Comparison of ENCODE assay signal across 26 mouse cellular contexts in the genomic region with DNA sequence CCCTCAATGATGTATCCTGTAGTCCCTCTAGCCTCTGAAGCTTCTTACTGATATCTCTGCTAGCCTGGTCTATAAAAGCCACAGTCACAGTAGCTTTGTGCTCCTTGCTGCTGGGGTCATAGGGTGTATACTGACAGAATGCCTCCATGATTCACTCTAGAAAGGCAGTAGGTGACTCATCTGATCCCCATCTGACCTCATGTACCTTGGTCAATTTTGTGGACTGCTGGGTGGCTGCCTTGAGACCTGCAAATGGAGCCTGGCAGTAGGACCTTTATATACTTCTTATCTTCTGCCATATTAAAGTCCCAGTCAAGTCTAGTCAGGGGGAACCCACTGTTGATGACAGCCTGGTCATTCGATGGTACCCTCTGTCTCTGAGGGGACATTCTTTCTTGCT. TPM values are rescaled to one million over a fixed set of nuclear protein-coding genes. Genes with fewer than 3 reads are reported as not detected.
DNase-seq lines count a peak whose midpoint lies in the region; ATAC-seq and TF ChIP-seq lines count a peak whose summit lies in the region.
"Had no signal": no experiment of that assay in that cellular context is flagged by ENCODE, and none has a peak within 500 bp of the region (broad histone marks: within the 10 kb centered on the region; RNA-seq: fewer than 3 reads in every experiment).

No protein-coding gene starts in this region.

- TF ChIP-seq EP300 in heart, adult 2 months (IDR thresholded peaks at IDR 0.05; ENCODE audit: insufficient read depth, low read depth, low read length): no peak

- H3K9ac ChIP-seq in heart, adult 2 months (ENCODE audit: low read depth, low read length): no peak overlapping the region
- H3K9ac ChIP-seq in limb, embryonic 11.5 days (ENCODE audit: low read length): no peak overlapping the region
- H3K9ac ChIP-seq: embryonic facial prominence, embryonic 12.5 days; embryonic facial prominence, embryonic 15.5 days; forebrain, embryonic 12.5 days; hindbrain, embryonic 12.5 days; hindbrain, embryonic 15.5 days had no signal

- H3K79me2 ChIP-seq in heart, adult 2 months (replicated peaks; ENCODE audit: control insufficient read depth, insufficient read depth, low read length): no peaks in the 10 kb centered on the region

- no peaks in the 10 kb centered on the region for H3K27me3 ChIP-seq in heart, embryonic 10.5 days (ENCODE audit: insufficient read depth, poor library complexity, severe bottlenecking)
- no peaks in the 10 kb centered on the region for H3K27me3 ChIP-seq in heart, adult 2 months (ENCODE audit: control insufficient read depth, insufficient read depth, low read length)
- H3K27me3 ChIP-seq in limb, embryonic 11.5 days (ENCODE audit: control insufficient read depth, insufficient read depth, low read length): no peaks in the 10 kb centered on the region
- H3K27me3 ChIP-seq in limb, embryonic 10.5 days (ENCODE audit: low read depth, poor library complexity, severe bottlenecking): no peaks in the 10 kb centered on the region
- H3K27me3 ChIP-seq: CH12.LX; embryonic facial prominence, embryonic 12.5 days; embryonic facial prominence, embryonic 15.5 days; forebrain, embryonic 12.5 days; hindbrain, embryonic 12.5 days; hindbrain, embryonic 15.5 days had no signal

- H3K4me3 ChIP-seq in heart, embryonic 10.5 days: no peak overlapping the region
- no peak overlapping the region for H3K4me3 ChIP-seq in heart, adult 2 months
- no peak overlapping the region for H3K4me3 ChIP-seq in limb, embryonic 11.5 days (ENCODE audit: low read depth, low read length)
- no peak overlapping the region for H3K4me3 ChIP-seq in limb, embryonic 10.5 days
- H3K4me3 ChIP-seq: embryonic facial prominence, embryonic 12.5 days; embryonic facial prominence, embryonic 15.5 days; forebrain, embryonic 12.5 days; hindbrain, embryonic 12.5 days; hindbrain, embryonic 15.5 days had no signal

- no peak overlapping the region for H3K4me2 ChIP-seq in limb, embryonic 11.5 days (ENCODE audit: low read depth, severe bottlenecking)
- H3K4me2 ChIP-seq: embryonic facial prominence, embryonic 12.5 days; embryonic facial prominence, embryonic 15.5 days; forebrain, embryonic 12.5 days; hindbrain, embryonic 12.5 days; hindbrain, embryonic 15.5 days had no signal

- 0 out of 2 replicates have a peak, but pooled peaks cover under 1% of the 10 kb centered on the region for H3K4me1 ChIP-seq in heart, embryonic 10.5 days
- no peaks in the 10 kb centered on the region for H3K4me1 ChIP-seq in heart, adult 2 months (ENCODE audit: control insufficient read depth, insufficient read depth, low read length)
- 0 out of 2 replicates have a peak, but pooled peaks cover 2% of the 10 kb centered on the region for H3K4me1 ChIP-seq in limb, embryonic 11.5 days (ENCODE audit: control insufficient read depth, insufficient read depth, low read length)
- H3K4me1 ChIP-seq in limb, embryonic 10.5 days: peaks cover 3% of the 10 kb centered on the region; the same call in 1 of the 2 replicates
- H3K4me1 ChIP-seq: embryonic facial prominence, embryonic 12.5 days; embryonic facial prominence, embryonic 15.5 days; hindbrain, embryonic 12.5 days; hindbrain, embryonic 15.5 days had no signal

- H3K36me3 ChIP-seq in heart, embryonic 10.5 days: no peaks in the 10 kb centered on the region; the same call in 1 of the 2 replicates
- H3K36me3 ChIP-seq in heart, adult 2 months (ENCODE audit: control insufficient read depth, insufficient read depth, low read length): no peaks in the 10 kb centered on the region
- H3K36me3 ChIP-seq in limb, embryonic 11.5 days (ENCODE audit: control insufficient read depth, insufficient read depth, low read length): no peaks in the 10 kb centered on the region
- H3K36me3 ChIP-seq in limb, embryonic 10.5 days: no peaks in the 10 kb centered on the region
- H3K36me3 ChIP-seq: embryonic facial prominence, embryonic 12.5 days; embryonic facial prominence, embryonic 15.5 days; forebrain, embryonic 12.5 days; G1E; hindbrain, embryonic 12.5 days; hindbrain, embryonic 15.5 days had no signal

- no peak for TF ChIP-seq POLR2A in heart, adult 2 months (IDR thresholded peaks at IDR 0.05; ENCODE audit: insufficient read depth, low read depth, low read length)

- intact Hi-C loops in heart, adult 2 months (cut with DNase I): no loop called here

- no peak for TF ChIP-seq CTCF in heart, adult 2 months (IDR thresholded peaks at IDR 0.05)

- WGBS in heart, embryonic 10.5 days: 92% methylated on average over 1 of the region's 1 CpGs
- 91% methylated on average over 1 of the region's 1 CpGs for WGBS in heart, adult 2 months
- 91% methylated on average over 1 of the region's 1 CpGs for WGBS in limb, embryonic 11.5 days
- WGBS in limb, embryonic 10.5 days: 97% methylated on average over 1 of the region's 1 CpGs

- no peak for ATAC-seq in limb, embryonic 11.5 days (ENCODE audit: insufficient number of reproducible peaks, low FRiP score, low TSS enrichment, low read depth)
- ATAC-seq: forebrain, embryonic 16.5 days; Patski had no signal

- H3K9me3 ChIP-seq in heart, embryonic 10.5 days: 0 out of 2 replicates have a peak, but pooled peaks cover 6% of the 10 kb centered on the region
- no peaks in the 10 kb centered on the region for H3K9me3 ChIP-seq in limb, embryonic 11.5 days (ENCODE audit: control insufficient read depth, low read length)
- H3K9me3 ChIP-seq in limb, embryonic 10.5 days (replicated peaks): no peaks in the 10 kb centered on the region
- H3K9me3 ChIP-seq: embryonic facial prominence, embryonic 12.5 days; embryonic facial prominence, embryonic 15.5 days; forebrain, embryonic 12.5 days; hindbrain, embryonic 15.5 days had no signal

- DNase-seq in heart, embryonic 10.5 days (ENCODE audit: low spot score): peak; percentile 48
- DNase-seq in heart, adult 2 months: no peak
- DNase-seq in limb, embryonic 11.5 days (ENCODE audit: low spot score): peak; percentile 15
- no peak for DNase-seq in limb, embryonic 10.5 days (ENCODE audit: low spot score)
- peak; percentile 64 for DNase-seq in 3T3-L1 (ENCODE audit: low read depth, low spot score)
- peak; percentile 46 for DNase-seq in 416B (ENCODE audit: low read depth)
- no peak for DNase-seq in spleen, postnatal 36 days (ENCODE audit: low spot score in 2 of 2)
- DNase-seq: adrenal gland, adult 2 months; adrenal gland, postnatal 14 days; B cell, adult 2 months; cerebellum, adult 11 months; cerebellum, adult 2 months; cerebellum, adult 9-11 months; cerebellum, postnatal 25 days; gastrocnemius, postnatal 10 days; gastrocnemius, postnatal 36 days; kidney, adult 11 months had no signal

- H3K27ac ChIP-seq in heart, embryonic 10.5 days: no peak overlapping the region
- H3K27ac ChIP-seq in heart, adult 2 months: no peak overlapping the region
- H3K27ac ChIP-seq in limb, embryonic 11.5 days (replicated peaks; ENCODE audit: low read depth, low read length): no peak overlapping the region
- no peak overlapping the region for H3K27ac ChIP-seq in limb, embryonic 10.5 days
- H3K27ac ChIP-seq: embryonic facial prominence, embryonic 12.5 days; embryonic facial prominence, embryonic 15.5 days; forebrain, embryonic 12.5 days; hindbrain, embryonic 12.5 days; hindbrain, embryonic 15.5 days had no signal

RNA-seq across cellular contexts. Expression of a gene that starts 42.1 kb away (rescaled TPM):
- polyA plus RNA-seq in heart, embryonic 10.5 days (2016; fragmentation: Nextera tagmentation; extraction: Ambion mirVana): 13.9 and 14.2 TPM in 2 replicates
- 10 to 100 TPM; 22.5 to 22.7 TPM for total RNA-seq in heart, adult 2 months (2021)
- polyA plus RNA-seq in heart, adult 2 months (2012; rRNA removed): 18.9 and 28.2 TPM in 2 replicates
- 16.5 and 19.0 TPM in 2 replicates for polyA plus RNA-seq in limb, embryonic 11.5 days (2014; fragmentation: Nextera tagmentation; extraction: Ambion mirVana)
- 14.9 and 15.8 TPM in 2 replicates for polyA plus RNA-seq in limb, embryonic 10.5 days (2016; fragmentation: Nextera tagmentation; extraction: Ambion mirVana)

RNA-seq across cellular contexts. Expression of a gene that starts 47.4 kb away (rescaled TPM):
- 44.5 and 53.4 TPM in 2 replicates for polyA plus RNA-seq in heart, embryonic 10.5 days (2016; fragmentation: Nextera tagmentation; extraction: Ambion mirVana)
- total RNA-seq in heart, adult 2 months (2021): 10 to 100 TPM; 31.7 to 37.9 TPM
- 12.7 and 17.2 TPM in 2 replicates for polyA plus RNA-seq in heart, adult 2 months (2012; rRNA removed)
- polyA plus RNA-seq in limb, embryonic 11.5 days (2014; fragmentation: Nextera tagmentation; extraction: Ambion mirVana): 28.1 and 29.6 TPM in 2 replicates
- 29.8 and 31.3 TPM in 2 replicates for polyA plus RNA-seq in limb, embryonic 10.5 days (2016; fragmentation: Nextera tagmentation; extraction: Ambion mirVana)
- polyA plus RNA-seq: G1E had no signal

Comparison
In these comparisons a context has a peak if more than half of its experiments do, and no peak if none do; other contexts are left out.
1. DNase-seq: peak in heart, embryonic 10.5 days (single experiment), limb, embryonic 11.5 days (single experiment), 3T3-L1 (single experiment) and 416B (single experiment); none in heart, adult 2 months (0 of 2), limb, embryonic 10.5 days (single experiment) and spleen, postnatal 36 days (0 of 2).